Mouse (Mus musculus): ENCODE measurements around the gene Clic4.

DNA sequence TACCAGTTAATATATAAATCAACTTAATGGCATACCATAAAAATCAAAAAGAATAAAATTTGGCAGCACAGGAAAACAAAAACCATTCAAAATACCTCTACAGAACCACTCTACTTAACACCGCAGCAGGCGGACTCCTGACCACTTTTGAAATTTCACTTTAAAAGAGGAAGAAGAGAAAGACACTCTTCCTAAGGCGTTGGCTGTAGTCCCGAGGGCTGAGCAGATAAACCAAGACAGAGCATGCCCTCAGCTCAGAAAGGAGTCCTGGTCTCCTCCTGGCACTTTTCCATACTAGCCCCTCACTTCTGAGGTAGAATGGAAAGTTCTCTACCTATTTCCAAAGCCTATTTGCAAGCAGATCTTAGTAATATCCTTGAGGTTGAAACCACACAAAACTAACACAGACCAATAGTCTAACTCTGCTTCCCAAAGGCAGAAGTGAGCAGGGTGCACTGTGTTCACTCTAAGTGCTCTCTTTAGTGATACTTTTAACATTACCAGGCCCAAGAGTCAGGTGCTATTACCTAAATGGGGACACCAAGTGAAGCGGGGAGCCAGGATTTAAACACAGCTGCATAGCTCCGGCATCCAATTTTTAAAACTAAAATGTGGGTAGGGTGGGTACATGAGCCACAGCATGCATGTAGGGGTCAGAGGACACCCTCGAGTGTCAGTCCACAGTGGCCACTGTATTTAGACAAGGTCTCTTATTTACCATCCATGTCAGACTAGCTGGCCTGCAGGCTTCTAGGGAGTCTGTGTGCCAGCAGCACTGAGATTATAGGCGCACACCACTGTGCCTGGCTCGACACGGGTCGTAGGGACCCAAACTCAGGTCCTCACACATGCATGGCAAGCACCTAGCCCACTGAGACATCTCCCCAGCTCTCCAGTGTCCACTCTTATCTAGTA is 15.8 kb downstream of the Clic4 start:
- TF ChIP-seq CTCF (IDR thresholded peaks at IDR 0.05; ENCODE audit: control insufficient read depth, insufficient read depth, insufficient read length) (no peak), USF1 (IDR thresholded peaks at IDR 0.05; ENCODE audit: low read depth) (no peak), MAX (IDR thresholded peaks at IDR 0.05) (no peak), MYOG (IDR thresholded peaks at IDR 0.05; ENCODE audit: control insufficient read depth, extremely low read depth, insufficient read length) (no peak), MYOD1 (IDR thresholded peaks at IDR 0.05; ENCODE audit: control insufficient read depth, insufficient read length, low read depth) (no peak)

Measured in C2C12 (cell line).